Mouse (Mus musculus): Measurements from ENCODE around the gene Wdr54.

Wdr54 gene

GRCm38 (mm10) chr6:83159456-83159855 is 3.3 kb upstream of the Wdr54 start:
- DNase-seq = peak in 1 of 2 experiments; percentile 55

GRCm38 (mm10) chr6:83155552-83156238 is 502 bp downstream of the Wdr54 start:
- peak; percentile 32 to 51 for DNase-seq

GRCm38 (mm10) chr6:83153485-83153884 is 2.7 kb downstream of the Wdr54 start:
- DNase-seq = no peak

- peak in 1 of 2 experiments; percentile 5 for DNase-seq
These were observed 3.2 kb downstream of the Wdr54 start for GRCm38 (mm10) chr6:83153038-83153437.

- peak in 1 of 2 experiments; percentile 8 for DNase-seq
These were observed 4.5 kb downstream of the Wdr54 start for GRCm38 (mm10) chr6:83151721-83152120.

GRCm38 (mm10) chr6:83147280-83147679 is 8.9 kb downstream of the Wdr54 start:
- DNase-seq = no peak

GRCm38 (mm10) chr6:83145805-83146204 is 10.4 kb downstream of the Wdr54 start:
- DNase-seq = no peak

GRCm38 (mm10) chr6:83145209-83145608 is 11.0 kb downstream of the Wdr54 start:
- DNase-seq = no peak

- DNase-seq = no peak
These were observed 13.3 kb downstream of the Wdr54 start for GRCm38 (mm10) chr6:83142886-83143285.

- peak in 1 of 2 experiments; percentile 50 for DNase-seq
These were observed 13.9 kb downstream of the Wdr54 start for GRCm38 (mm10) chr6:83142211-83142731.

- no peak for DNase-seq
These were observed 14.6 kb downstream of the Wdr54 start for GRCm38 (mm10) chr6:83141636-83142035.

GRCm38 (mm10) chr6:83140044-83140443 is 16.2 kb downstream of the Wdr54 start:
- DNase-seq = no peak

GRCm38 (mm10) chr6:83138056-83138455 is 18.1 kb downstream of the Wdr54 start:
- DNase-seq = no peak

GRCm38 (mm10) chr6:83137576-83137950 is 18.6 kb downstream of the Wdr54 start:
- DNase-seq = peak in 1 of 2 experiments; percentile 31

GRCm38 (mm10) chr6:83136881-83137575 is 19.2 kb downstream of the Wdr54 start:
- DNase-seq = no peak

- no peak for DNase-seq
These were observed 19.8 kb downstream of the Wdr54 start for GRCm38 (mm10) chr6:83136291-83136880.

GRCm38 (mm10) chr6:83135571-83136161 is 20.5 kb downstream of the Wdr54 start:
- no peak for DNase-seq

- no peak for DNase-seq
These were observed 21.2 kb downstream of the Wdr54 start, which contains the start of gene Rtkn for GRCm38 (mm10) chr6:83134951-83135513. Gene Rtkn, plus strand, starts transcription at chr6:83135463.

- no peak for DNase-seq
These were observed 22.0 kb downstream of the Wdr54 start for GRCm38 (mm10) chr6:83134226-83134625.

- DNase-seq = no peak
These were observed 23.8 kb downstream of the Wdr54 start for GRCm38 (mm10) chr6:83132176-83132919.

- DNase-seq = no peak
These were observed 24.6 kb downstream of the Wdr54 start for GRCm38 (mm10) chr6:83131469-83132034.

GRCm38 (mm10) chr6:83127419-83127818 is 28.8 kb downstream of the Wdr54 start:
- no peak for DNase-seq

Data from cerebellum, postnatal 25 days (tissue).